Mouse (Mus musculus): ENCODE measurements around the gene Cyp2j13.
"Not testable (repeated sequence)": the region's sequence is repeated elsewhere in the genome, so short reads cannot be mapped to it uniquely, and the experiment has no call there.

Gene Cyp2j13

GRCm38 (mm10) chr4:96077261-96078125, at the start of gene Cyp2j13:
TSS of gene Cyp2j13 (minus strand) at chr4:96077546.
- DNase-seq (ENCODE audit: low spot score in 2 of 2) = no peak

GRCm38 (mm10) chr4:96096841-96097240, 19.5 kb upstream of the Cyp2j13 start:
- DNase-seq (ENCODE audit: low spot score in 2 of 2) = no peak

- DNase-seq (ENCODE audit: low spot score in 2 of 2) = no peak
Observed at GRCm38 (mm10) chr4:96091869-96092268, 14.5 kb upstream of the Cyp2j13 start.

GRCm38 (mm10) chr4:96089356-96090048, 12.2 kb upstream of the Cyp2j13 start:
- not testable (repeated sequence) for DNase-seq (ENCODE audit: low spot score in 2 of 2)

- DNase-seq (ENCODE audit: low spot score in 2 of 2) = no peak
Observed at GRCm38 (mm10) chr4:96078308-96078707, 962 bp upstream of the Cyp2j13 start.

DNA sequence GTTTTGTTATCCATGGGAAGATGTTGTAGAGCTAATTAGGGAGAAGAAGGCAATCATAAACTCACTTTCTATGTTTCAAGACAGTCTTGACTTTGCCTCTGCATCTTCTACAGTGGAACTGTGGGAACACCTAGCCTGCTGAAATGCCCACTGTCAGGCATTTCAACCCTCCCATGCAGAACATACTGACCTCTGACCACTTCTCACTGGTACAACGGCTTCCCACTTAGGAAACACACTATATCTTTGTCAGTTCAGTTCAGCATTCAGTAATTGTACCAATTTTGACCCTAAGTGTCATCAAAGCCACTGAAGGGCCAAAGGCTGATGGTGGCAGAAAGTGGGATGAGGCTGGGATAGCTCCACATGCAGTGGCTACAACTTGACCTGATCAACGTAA, 15.3 kb downstream of the Cyp2j13 start:
- no peak for DNase-seq (ENCODE audit: low spot score in 2 of 2)

DNA sequence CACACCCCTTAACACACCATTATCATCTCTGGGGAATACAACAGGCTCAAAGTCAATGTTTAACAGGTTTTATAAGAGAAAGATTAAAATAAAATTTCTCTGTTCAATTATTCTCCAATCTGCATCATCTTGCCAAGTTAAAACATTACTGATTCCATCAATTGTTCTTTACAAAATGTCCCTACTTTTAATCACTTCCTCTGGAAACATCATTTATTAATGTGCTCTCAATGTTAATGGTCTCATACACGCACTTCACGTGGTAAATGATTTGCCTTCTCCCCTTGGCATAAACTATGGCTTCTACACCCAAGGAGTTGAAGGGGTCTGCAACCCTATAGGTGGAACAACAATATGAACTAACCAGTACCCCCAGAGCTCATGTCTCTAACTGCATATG, 17.2 kb downstream of the Cyp2j13 start:
- no peak for DNase-seq (ENCODE audit: low spot score in 2 of 2)

DNA sequence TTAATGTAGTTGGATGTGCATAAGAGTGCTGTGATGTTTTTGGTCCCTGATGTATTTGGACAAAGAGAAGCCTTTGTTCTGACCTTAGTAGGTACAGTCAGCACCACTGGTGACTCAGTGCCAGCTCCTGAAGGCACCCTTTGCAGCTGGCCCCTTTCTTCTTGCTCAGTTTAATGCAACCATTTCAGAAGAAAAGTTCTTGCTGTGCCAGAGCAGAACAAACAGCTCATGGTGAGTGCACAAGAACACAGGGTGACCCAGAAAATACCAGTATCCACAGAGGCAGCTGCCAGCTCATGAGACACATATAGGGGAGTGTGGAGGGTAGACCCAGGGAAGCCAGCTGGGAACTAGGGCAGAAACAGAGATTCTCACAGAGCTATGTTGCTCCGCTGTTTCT, 48.9 kb downstream of the Cyp2j13 start:
- DNase-seq (ENCODE audit: low spot score in 2 of 2) = no peak

- DNase-seq (ENCODE audit: low spot score in 2 of 2) = no peak
Observed at GRCm38 (mm10) chr4:96022803-96023202, 54.5 kb downstream of the Cyp2j13 start.

GRCm38 (mm10) chr4:96016875-96017274, 60.5 kb downstream of the Cyp2j13 start:
- DNase-seq (ENCODE audit: low spot score in 2 of 2) = no peak

- DNase-seq (ENCODE audit: low spot score in 2 of 2) = not testable (repeated sequence)
Observed at GRCm38 (mm10) chr4:95982221-95982620, 95.1 kb downstream of the Cyp2j13 start.

Data from spleen, postnatal 4 days (tissue).